Mouse (Mus musculus) G1E (cell line): ENCODE measurements at regions not wholly inside any gene's neighbourhood (a gene's known extent, or its start where the extent isn't known, plus 50 kb on each side); places are given as distances from the start of the nearest gene placed in this dataset.

ENCODE experiments used
- CTCF ChIP-seq: IDR thresholded peaks from 2 replicates; pipeline ENCODE4 v1.5.1; 2012; ENCODE audit warnings: low read depth, low read length, inconsistent platforms, mixed read lengths
- GATA1 ChIP-seq: IDR thresholded peaks from 2 replicates; pipeline ENCODE4 v1.6.1; 2012; ENCODE audit warnings: borderline replicate concordance, low read length, inconsistent platforms, mixed read lengths
- POLR2AphosphoS5 ChIP-seq: IDR thresholded peaks from 2 replicates; pipeline ENCODE4 v1.6.1; 2012; ENCODE audit warnings: low read depth, low read length, inconsistent platforms; ENCODE audit not compliant: insufficient replicate concordance
- TAL1 ChIP-seq: conservative IDR thresholded peaks from 2 replicates; pipeline ENCODE4 v1.6.1; 2012; ENCODE audit warnings: low read depth, low read length, inconsistent platforms, mixed read lengths

- TF ChIP-seq CTCF, result no peak
- TF ChIP-seq GATA1, result no peak
- no peak for TF ChIP-seq TAL1
- TF ChIP-seq POLR2AphosphoS5, result no peak
These were observed 156.2 kb upstream of the Stac start for GRCm38 (mm10) chr9:111846366-111846765.
